Mouse (Mus musculus): ENCODE measurements around the gene Rmdn3. TPM values are rescaled to one million over a fixed set of nuclear protein-coding genes. Genes with fewer than 3 reads are reported as not detected.

Gene Rmdn3
- total RNA-seq, 4 experiments from 2014 or later: 47.8 to 60.9 (median 54.4) TPM

- DNase-seq: peak; percentile 60
Observed at GRCm38 (mm10) chr2:119166901-119167865, 10.3 kb upstream of the Rmdn3 start, which contains the start of gene Gchfr. Gene Gchfr, plus strand, starts transcription at chr2:119167773.

- DNase-seq: no peak
Observed at GRCm38 (mm10) chr2:119165401-119165800, 8.6 kb upstream of the Rmdn3 start.

GRCm38 (mm10) chr2:119163999-119164398 is 7.2 kb upstream of the Rmdn3 start:
- no peak for DNase-seq

GRCm38 (mm10) chr2:119163135-119163534 is 6.3 kb upstream of the Rmdn3 start:
- DNase-seq: no peak

GRCm38 (mm10) chr2:119161247-119161646 is 4.4 kb upstream of the Rmdn3 start:
- no peak for DNase-seq

GRCm38 (mm10) chr2:119157836-119158235 is 1.0 kb upstream of the Rmdn3 start:
- no peak for DNase-seq

GRCm38 (mm10) chr2:119156081-119156680 is 653 bp downstream of the Rmdn3 start:
- no peak for DNase-seq

GRCm38 (mm10) chr2:119155388-119155787 is 1.4 kb downstream of the Rmdn3 start:
- DNase-seq: no peak

- DNase-seq: no peak
Observed at GRCm38 (mm10) chr2:119154683-119155082, 2.2 kb downstream of the Rmdn3 start.

GRCm38 (mm10) chr2:119152255-119152654 is 4.6 kb downstream of the Rmdn3 start:
- no peak for DNase-seq

GRCm38 (mm10) chr2:119147775-119148174 is 9.1 kb downstream of the Rmdn3 start:
- DNase-seq: no peak

- no peak for DNase-seq
Observed at GRCm38 (mm10) chr2:119147160-119147678, 9.6 kb downstream of the Rmdn3 start.

- DNase-seq: no peak
Observed at GRCm38 (mm10) chr2:119146435-119146834, 10.4 kb downstream of the Rmdn3 start.

- DNase-seq: no peak
Observed at GRCm38 (mm10) chr2:119145199-119145598, 11.6 kb downstream of the Rmdn3 start.

- no peak for DNase-seq
Observed at GRCm38 (mm10) chr2:119136346-119136898, 20.4 kb downstream of the Rmdn3 start.

- DNase-seq: no peak
Observed at GRCm38 (mm10) chr2:119113121-119113925, 43.5 kb downstream of the Rmdn3 start.

- peak; percentile 82 for DNase-seq
Observed at GRCm38 (mm10) chr2:119112438-119113112, 44.3 kb downstream of the Rmdn3 start, which contains the start of gene Rad51. Gene Rad51, plus strand, starts transcription at chr2:119112793.

- no peak for DNase-seq
Observed at GRCm38 (mm10) chr2:119111060-119111459, 45.8 kb downstream of the Rmdn3 start.

- DNase-seq: peak; percentile 42
Observed at GRCm38 (mm10) chr2:119108554-119108953, 48.3 kb downstream of the Rmdn3 start.

GRCm38 (mm10) chr2:119106583-119106982 is 50.3 kb downstream of the Rmdn3 start:
- DNase-seq: no peak

- DNase-seq: no peak
Observed at GRCm38 (mm10) chr2:119101552-119101951, 55.3 kb downstream of the Rmdn3 start.

All from adrenal gland, adult 8-10 months (tissue).